Mouse (Mus musculus) hindbrain, embryonic 15.5 days (tissue): ENCODE data around the gene Tmem89. TPM values are rescaled to one million over a fixed set of nuclear protein-coding genes. Genes with fewer than 3 reads are reported as not detected.

Source experiments
- ATAC-seq: fragments of 200-750 bp; cut with Nextera tagmentation; 2 replicates; pipeline ENCODE4 v1.8.0; 2017; ENCODE audit warnings: low read depth, moderate number of reproducible peaks, moderate TSS enrichment; ENCODE audit not compliant: low FRiP score
- H3K27ac ChIP-seq: fragments of 300-500 bp; sonication (generic); replicated peaks from 2 replicates; pipeline ENCODE4 v1.5.1; 2015; ENCODE audit warnings: mild to moderate bottlenecking, inconsistent platforms
- H3K27me3 ChIP-seq: fragments of 300-500 bp; sonication (generic); 2 replicates; pipeline ENCODE4 v1.6.1; 2015; ENCODE audit warnings: control low read depth, inconsistent platforms
- H3K36me3 ChIP-seq: fragments of 300-500 bp; sonication (generic); 2 replicates; pipeline ENCODE4 v1.6.1; 2015; ENCODE audit warnings: control low read depth, inconsistent platforms
- H3K4me1 ChIP-seq: fragments of 300-500 bp; sonication (generic); replicated peaks from 2 replicates; pipeline ENCODE4 v1.6.1; 2015; ENCODE audit warnings: control low read depth, inconsistent platforms
- H3K4me2 ChIP-seq: fragments of 300-500 bp; sonication (generic); 2 replicates; pipeline ENCODE4 v1.6.1; 2015; ENCODE audit warnings: moderate library complexity, mild to moderate bottlenecking, inconsistent platforms
- H3K4me3 ChIP-seq: fragments of 300-500 bp; sonication (generic); 2 replicates; pipeline ENCODE4 v1.5.1; 2015; ENCODE audit warnings: mild to moderate bottlenecking, inconsistent platforms
- H3K9ac ChIP-seq: fragments of 300-500 bp; sonication (generic); 2 replicates; pipeline ENCODE4 v1.6.1; 2015; ENCODE audit warnings: inconsistent platforms
- H3K9me3 ChIP-seq: fragments of 300-500 bp; sonication (generic); 2 replicates; pipeline ENCODE4 v1.6.1; 2016; ENCODE audit warnings: control low read depth, inconsistent platforms
- WGBS: fragments of 180-500 bp; shearing (Covaris S2); methylation state at CpG from one replicate; pipeline ENCODE4 v1.1.7; 2015; 5-methylcytosine and 5-hydroxymethylcytosine counted together
- polyA plus RNA-seq: library from polyadenylated mRNA; unstranded; fragments of >200 nt; fragmentation: Nextera tagmentation; extraction: Ambion mirVana; gene quantifications from 2 replicates; pipeline ENCODE4 v1.2.1, GENCODE M21; 2015

Gene Tmem89
- polyA plus RNA-seq, 1 experiment from 2014 or later = 0.21 TPM

DNA sequence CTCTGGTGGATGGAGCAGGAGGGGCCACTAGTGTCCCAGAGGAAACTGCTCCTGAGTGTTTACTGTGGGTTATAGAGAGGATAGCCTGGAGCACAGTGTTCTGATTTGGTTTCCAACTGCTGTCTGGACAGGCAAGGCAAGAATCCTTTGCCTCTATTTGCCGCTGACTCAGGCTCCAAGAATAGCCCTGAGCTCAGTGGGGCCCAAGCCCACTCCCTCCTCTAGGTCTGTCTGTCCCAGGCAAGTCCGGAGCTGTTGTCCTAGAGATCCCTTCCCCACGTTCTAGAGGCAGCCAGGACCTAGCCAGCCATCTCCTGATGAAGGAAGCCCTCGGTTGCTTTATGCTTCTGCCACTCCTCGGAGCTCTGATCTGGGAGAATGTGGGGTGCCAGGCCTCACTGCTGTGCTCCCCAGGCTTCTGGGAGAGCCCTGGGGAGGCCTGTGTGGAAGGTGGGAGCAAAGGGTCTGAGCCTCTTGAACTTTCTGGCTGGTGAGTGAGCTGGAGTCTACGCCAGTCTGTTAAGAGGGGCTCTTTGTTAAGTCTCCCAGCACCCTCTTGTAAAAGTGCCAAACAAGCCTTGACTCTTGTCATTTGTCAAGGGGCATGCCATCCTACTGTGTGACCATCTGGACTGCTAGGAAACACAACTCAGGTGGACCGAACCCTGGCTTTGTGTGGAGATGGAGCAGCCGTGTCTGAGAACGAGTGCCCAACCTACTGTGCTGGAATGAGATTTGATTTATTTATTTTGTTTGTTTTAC is 35.7 kb downstream of the Tmem89 start:
- Histone ChIP-seq H3K27ac (peak overlapping the region; percentile 21; the same call in 1 of the 2 replicates), H3K4me2 (no peak overlapping the region), H3K9ac (no peak overlapping the region), H3K36me3 (peaks cover 49% of the 10 kb centered on the region), H3K9me3 (no peaks in the 10 kb centered on the region), H3K4me3 (no peak overlapping the region), H3K4me1 (no peaks in the 10 kb centered on the region), H3K27me3 (peaks cover 24% of the 10 kb centered on the region)
- no peak for ATAC-seq
- 86% methylated on average over 9 of the region's 9 CpGs for WGBS

DNA sequence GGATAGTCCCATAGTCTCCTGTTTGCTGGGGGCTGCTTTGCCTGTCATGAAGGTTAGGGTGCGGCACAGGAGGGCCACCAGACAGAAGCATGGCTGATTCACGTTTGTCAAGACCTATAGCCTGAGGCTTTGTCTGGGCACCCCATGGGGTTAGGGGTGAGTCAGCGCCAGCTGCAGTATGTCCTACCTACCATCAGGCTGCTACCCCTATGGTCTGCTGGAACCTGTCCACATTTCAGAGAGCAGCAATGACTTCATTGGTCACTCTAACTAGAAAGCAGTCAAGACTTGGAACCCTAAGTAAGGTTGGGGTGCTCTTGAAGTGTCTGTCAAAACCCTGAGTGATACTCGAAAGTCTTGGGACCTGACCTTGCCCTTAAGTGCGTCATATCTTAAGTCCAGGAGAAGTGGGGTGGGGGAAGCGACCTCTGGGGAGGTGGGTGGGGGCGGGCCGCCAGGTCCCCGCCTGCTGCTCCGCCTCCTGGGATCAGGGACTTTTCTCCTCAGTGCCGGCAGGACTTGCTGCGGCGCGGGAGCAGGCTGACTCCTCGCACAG is 38.7 kb downstream of the Tmem89 start, which contains the start of gene Col7a1:
Gene Col7a1, plus strand, starts transcription at position 506 of the 556 bp plus-strand sequence.
- Histone ChIP-seq H3K9ac (no peak within 1 kb of the TSS), H3K27ac (no peak within 1 kb of the TSS), H3K4me1 (no peaks in the 10 kb centered on the region), H3K4me2 (0 out of 2 replicates have a peak within 1 kb of the TSS, but pooled peaks have one; percentile 6), H3K9me3 (no peaks in the 10 kb centered on the region), H3K36me3 (peaks cover 21% of the 10 kb centered on the region), H3K27me3 (peaks cover 24% of the 10 kb centered on the region), H3K4me3 (no peak within 1 kb of the TSS)
- WGBS = 11% methylated on average over 15 of the region's 15 CpGs
- no peak for ATAC-seq

DNA sequence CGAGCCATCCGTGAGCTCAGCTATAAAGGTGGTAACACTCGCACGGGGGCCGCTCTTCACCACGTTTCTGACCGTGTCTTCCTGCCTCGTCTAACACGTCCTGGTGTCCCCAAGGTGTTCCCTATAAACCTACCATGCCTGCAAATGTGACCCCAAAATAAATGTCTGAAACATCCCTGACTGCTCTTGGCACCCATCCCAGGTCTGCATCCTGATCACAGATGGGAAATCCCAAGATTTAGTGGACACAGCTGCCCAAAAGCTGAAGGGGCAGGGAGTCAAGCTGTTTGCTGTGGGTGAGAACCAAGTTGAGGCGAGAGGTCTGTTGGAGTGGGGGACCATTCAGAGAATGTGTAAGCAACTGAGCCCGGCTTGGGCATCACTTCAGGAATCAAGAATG is 40.8 kb downstream of the Tmem89 start:
- Histone ChIP-seq H3K4me1 (no peaks in the 10 kb centered on the region), H3K4me2 (no peak overlapping the region), H3K4me3 (no peak overlapping the region), H3K36me3 (peaks cover under 1% of the 10 kb centered on the region; the same call in 1 of the 2 replicates), H3K9me3 (no peaks in the 10 kb centered on the region), H3K27ac (no peak overlapping the region), H3K9ac (no peak overlapping the region), H3K27me3 (peaks cover 24% of the 10 kb centered on the region)
- 88% methylated on average over 11 of the region's 11 CpGs for WGBS
- no peak for ATAC-seq

DNA sequence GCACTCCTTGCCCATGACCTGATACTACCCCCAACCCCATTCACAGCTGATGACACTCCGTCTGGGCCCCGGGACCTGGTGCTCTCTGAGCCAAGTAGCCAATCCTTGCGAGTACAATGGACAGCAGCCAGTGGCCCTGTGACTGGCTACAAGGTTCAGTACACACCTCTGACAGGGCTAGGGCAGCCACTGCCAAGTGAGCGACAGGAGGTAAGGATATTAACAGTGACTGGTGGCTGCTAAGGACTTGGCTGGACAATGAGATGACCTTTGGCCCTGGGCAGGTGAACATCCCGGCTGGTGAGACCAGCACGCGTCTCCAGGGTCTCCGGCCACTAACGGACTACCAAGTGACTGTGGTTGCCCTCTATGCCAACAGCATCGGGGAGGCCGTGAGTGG is 41.4 kb downstream of the Tmem89 start:
- ATAC-seq = no peak
- 89% methylated on average over 11 of the region's 11 CpGs for WGBS
- H3K4me2 ChIP-seq = no peak overlapping the region

DNA sequence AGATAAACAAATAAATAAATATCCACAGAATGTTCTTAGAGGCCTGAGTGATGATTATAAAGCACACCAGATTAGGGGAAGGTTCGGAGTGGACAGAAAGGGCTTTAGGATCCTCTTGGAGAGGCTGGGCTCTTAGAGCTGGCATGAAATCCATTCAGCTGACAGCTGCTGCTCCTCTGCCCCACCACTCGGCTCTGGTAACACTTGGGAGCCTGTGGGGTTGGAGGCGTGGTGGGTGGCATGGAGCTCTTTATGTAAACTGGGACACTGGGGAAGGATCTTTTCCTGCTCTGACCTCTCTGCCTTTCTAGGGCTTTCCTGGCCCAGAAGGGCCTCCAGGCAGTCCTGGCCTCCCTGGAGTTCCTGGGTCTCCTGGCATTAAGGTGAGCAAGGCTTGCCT is 49.2 kb downstream of the Tmem89 start:
- 79% methylated on average over 3 of the region's 3 CpGs for WGBS
- no peak overlapping the region for H3K4me3 ChIP-seq
- no peaks in the 10 kb centered on the region for H3K4me1 ChIP-seq
- no peak for ATAC-seq
- H3K27ac ChIP-seq = no peak overlapping the region
- no peaks in the 10 kb centered on the region for H3K9me3 ChIP-seq
- H3K4me2 ChIP-seq = no peak overlapping the region
- H3K36me3 ChIP-seq = no peaks in the 10 kb centered on the region
- H3K27me3 ChIP-seq = no peaks in the 10 kb centered on the region
- H3K9ac ChIP-seq = no peak overlapping the region

More for the DNA sequence above, 41.4 kb downstream of the Tmem89 start:
- Histone ChIP-seq H3K9ac (no peak overlapping the region), H3K4me3 (no peak overlapping the region), H3K4me1 (no peaks in the 10 kb centered on the region), H3K27ac (no peak overlapping the region), H3K9me3 (no peaks in the 10 kb centered on the region), H3K27me3 (peaks cover 24% of the 10 kb centered on the region), H3K36me3 (no peaks in the 10 kb centered on the region)

DNA sequence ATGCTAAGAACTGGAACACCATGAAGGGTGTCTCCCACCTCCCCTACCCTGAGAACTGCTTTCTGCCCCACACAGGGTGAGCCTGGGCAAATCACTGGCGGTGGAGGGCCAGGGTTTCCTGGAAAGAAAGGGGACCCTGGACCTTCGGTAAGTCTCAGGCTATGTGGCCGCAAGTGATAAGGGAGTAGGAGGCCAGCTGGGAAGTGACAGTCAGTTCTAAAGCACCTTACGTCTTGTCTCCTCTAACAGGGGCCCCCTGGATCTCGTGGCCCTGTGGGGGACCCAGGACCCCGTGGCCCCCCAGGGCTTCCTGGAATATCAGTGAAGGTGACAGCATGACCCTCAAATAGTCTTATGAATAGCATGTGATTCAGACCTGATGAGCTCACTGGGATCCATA is 49.9 kb downstream of the Tmem89 start:
- no peak overlapping the region for H3K4me3 ChIP-seq
- WGBS = 86% methylated on average over 6 of the region's 6 CpGs
- H3K36me3 ChIP-seq = no peaks in the 10 kb centered on the region

More for the DNA sequence above, 49.9 kb downstream of the Tmem89 start:
- H3K27ac ChIP-seq = no peak overlapping the region
- no peaks in the 10 kb centered on the region for H3K27me3 ChIP-seq
- ATAC-seq = no peak
- H3K9me3 ChIP-seq = no peaks in the 10 kb centered on the region
- no peak overlapping the region for H3K4me2 ChIP-seq
- no peak overlapping the region for H3K9ac ChIP-seq
- H3K4me1 ChIP-seq = no peaks in the 10 kb centered on the region

Other genes starting within 250 kb of the Tmem89 start
- 62.4 and 65.9 TPM in 2 replicates for gene Prkar2a, start 225.3 kb upstream of the Tmem89 start, polyA plus RNA-seq
- gene Ip6k2, start 130.8 kb upstream of the Tmem89 start, polyA plus RNA-seq = 180 and 206 TPM in 2 replicates
- gene Nckipsd, start 106.3 kb upstream of the Tmem89 start, polyA plus RNA-seq = 30.3 and 30.7 TPM in 2 replicates
- gene Celsr3, start 88.3 kb upstream of the Tmem89 start, polyA plus RNA-seq = 12.7 and 14.6 TPM in 2 replicates
- 19.5 and 22.1 TPM in 2 replicates for gene Slc26a6, start 61.3 kb upstream of the Tmem89 start, polyA plus RNA-seq
- 480 and 488 TPM in 2 replicates for gene Uqcrc1, start 22.0 kb downstream of the Tmem89 start, polyA plus RNA-seq
- gene Col7a1, start 39.0 kb downstream of the Tmem89 start, polyA plus RNA-seq = 1.4 and 2.1 TPM in 2 replicates
- not detected in 2 replicates for gene Ucn2, start 71.4 kb downstream of the Tmem89 start, polyA plus RNA-seq
- 28.1 and 28.7 TPM in 2 replicates for gene Pfkfb4, start 77.2 kb downstream of the Tmem89 start, polyA plus RNA-seq
- 71.6 and 76.3 TPM in 2 replicates for gene Shisa5, start 123.9 kb downstream of the Tmem89 start, polyA plus RNA-seq
- 13.6 and 14.5 TPM in 2 replicates for gene Trex1, start 145.1 kb downstream of the Tmem89 start, polyA plus RNA-seq
- 30.5 and 30.9 TPM in 2 replicates for gene Atrip, start 159.5 kb downstream of the Tmem89 start, polyA plus RNA-seq
- gene Ccdc51, start 167.9 kb downstream of the Tmem89 start, polyA plus RNA-seq = 12.3 and 13.1 TPM in 2 replicates
- gene Tma7, start 168.0 kb downstream of the Tmem89 start, polyA plus RNA-seq = 653 and 743 TPM in 2 replicates
- 19.2 and 19.8 TPM in 2 replicates for gene Plxnb1, start 180.8 kb downstream of the Tmem89 start, polyA plus RNA-seq
- not detected in 2 replicates for gene Fbxw21, start 247.4 kb downstream of the Tmem89 start, polyA plus RNA-seq